ENCODE assay signal across 15 mouse cellular contexts in the genomic region with DNA sequence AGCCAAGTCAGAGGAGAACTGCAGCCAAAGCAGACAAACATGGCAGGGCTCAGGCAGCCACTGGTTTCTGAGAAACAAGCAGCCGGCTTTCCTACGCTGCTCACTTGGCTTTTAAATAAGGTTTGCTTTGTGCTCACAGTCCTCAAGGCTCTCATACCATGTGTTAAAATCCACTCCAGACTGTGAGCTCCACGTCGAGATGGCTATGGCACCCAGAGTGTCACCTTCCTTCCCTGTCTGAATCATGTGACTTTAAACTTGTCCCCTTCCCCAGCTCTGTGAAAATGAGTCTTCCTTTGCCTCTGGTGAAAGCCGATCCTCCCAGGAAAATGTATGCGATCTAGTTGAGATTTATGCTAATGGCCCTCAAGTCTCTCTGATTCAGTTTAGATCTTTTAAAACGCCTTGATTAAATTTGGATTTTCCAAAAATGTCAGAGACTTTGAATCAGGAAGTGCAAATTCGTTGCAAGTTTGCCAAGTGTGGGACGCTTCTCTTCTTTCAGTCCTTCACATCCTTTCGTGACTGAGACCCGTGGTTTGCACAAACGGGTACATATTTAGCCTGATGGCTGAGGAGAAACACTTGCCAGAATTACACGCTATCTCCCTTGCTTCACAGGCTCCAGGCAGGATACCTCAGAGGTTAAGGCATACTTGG. TPM values are rescaled to one million over a fixed set of nuclear protein-coding genes. Genes with fewer than 3 reads are reported as not detected.
DNase-seq lines count a peak whose midpoint lies in the region; ATAC-seq and TF ChIP-seq lines count a peak whose summit lies in the region.
"Had no signal": no experiment of that assay in that cellular context is flagged by ENCODE, and none has a peak within 500 bp of the region (broad histone marks: within the 10 kb centered on the region; RNA-seq: fewer than 3 reads in every experiment).

No protein-coding gene starts in this region.

- intact Hi-C loops in left cerebral cortex, postnatal 36 days (cut with DNase I): loop anchor here (2.0 to 10.0 kb wide), 2 partner anchors 44 to 356 kb away; no protein-coding TSS in a partner anchor

- H3K9ac ChIP-seq in forebrain, postnatal 0 days: no peak overlapping the region
- H3K9ac ChIP-seq in forebrain, embryonic 13.5 days: no peak overlapping the region
- H3K9ac ChIP-seq in midbrain, embryonic 11.5 days (ENCODE audit: low read length): no peak overlapping the region
- no peak overlapping the region for H3K9ac ChIP-seq in midbrain, embryonic 15.5 days
- H3K9ac ChIP-seq: heart, embryonic 13.5 days; liver, embryonic 14.5 days; neural tube, embryonic 13.5 days had no signal

- H3K4me3 ChIP-seq in forebrain, postnatal 0 days (ENCODE audit: low read depth, low read length): no peak overlapping the region
- H3K4me3 ChIP-seq in forebrain, embryonic 13.5 days: no peak overlapping the region
- H3K4me3 ChIP-seq in midbrain, embryonic 11.5 days (ENCODE audit: low read depth, low read length): no peak overlapping the region
- no peak overlapping the region for H3K4me3 ChIP-seq in midbrain, embryonic 15.5 days
- H3K4me3 ChIP-seq: heart, embryonic 13.5 days; megakaryocyte, embryonic 14.5 days; neural tube, embryonic 13.5 days had no signal

- 21% methylated on average over 13 of the region's 13 CpGs for WGBS in forebrain, postnatal 0 days
- 57% methylated on average over 13 of the region's 13 CpGs for WGBS in forebrain, embryonic 13.5 days
- WGBS in midbrain, embryonic 11.5 days: 60% methylated on average over 13 of the region's 13 CpGs
- WGBS in midbrain, embryonic 15.5 days: 57% methylated on average over 13 of the region's 13 CpGs

- ATAC-seq in forebrain, postnatal 0 days: peak; percentile 59
- no peak for ATAC-seq in forebrain, embryonic 13.5 days
- ATAC-seq in midbrain, embryonic 11.5 days (ENCODE audit: low FRiP score): no peak
- no peak for ATAC-seq in midbrain, embryonic 15.5 days (replicated peaks)
- ATAC-seq in megakaryocyte-erythroid progenitor cell, adult 5-6 weeks (replicated peaks; ENCODE audit: low FRiP score, low TSS enrichment, poor library complexity, severe bottlenecking): no peak

- H3K4me1 ChIP-seq in forebrain, postnatal 0 days (ENCODE audit: insufficient read depth): peaks cover 9% of the 10 kb centered on the region; the same call in 1 of the 2 replicates
- peaks cover 5% of the 10 kb centered on the region; the same call in 1 of the 2 replicates for H3K4me1 ChIP-seq in forebrain, embryonic 13.5 days
- no peaks in the 10 kb centered on the region for H3K4me1 ChIP-seq in midbrain, embryonic 11.5 days (ENCODE audit: control insufficient read depth, insufficient read depth, low read length)
- 0 out of 2 replicates have a peak, but pooled peaks cover 6% of the 10 kb centered on the region for H3K4me1 ChIP-seq in midbrain, embryonic 15.5 days
- H3K4me1 ChIP-seq: megakaryocyte, embryonic 14.5 days had no signal

- no peak overlapping the region for H3K4me2 ChIP-seq in forebrain, postnatal 0 days (ENCODE audit: low read depth)
- no peak overlapping the region for H3K4me2 ChIP-seq in forebrain, embryonic 13.5 days
- no peak overlapping the region for H3K4me2 ChIP-seq in midbrain, embryonic 11.5 days
- no peak overlapping the region for H3K4me2 ChIP-seq in midbrain, embryonic 15.5 days
- H3K4me2 ChIP-seq: heart, embryonic 13.5 days; neural tube, embryonic 13.5 days had no signal

- DNase-seq in forebrain, postnatal 0 days: peak; percentile 59
- DNase-seq in midbrain, embryonic 11.5 days (ENCODE audit: low spot score, missing footprints): peak; percentile 80
- peak; percentile 54 to 62 for DNase-seq in left cerebral cortex, postnatal 36 days (ENCODE audit: low spot score in 2 of 2)
- DNase-seq in ovary, postnatal 10 days (ENCODE audit: low spot score): no peak
- no peak for DNase-seq in adrenal gland, postnatal 10 days
- DNase-seq: thymus, adult 2 months had no signal

- peak overlapping the region; percentile 62 for H3K27ac ChIP-seq in forebrain, postnatal 0 days (ENCODE audit: low read depth, low read length)
- no peak overlapping the region for H3K27ac ChIP-seq in forebrain, embryonic 13.5 days
- H3K27ac ChIP-seq in midbrain, embryonic 11.5 days (ENCODE audit: low read depth, low read length): no peak overlapping the region
- no peak overlapping the region for H3K27ac ChIP-seq in midbrain, embryonic 15.5 days
- H3K27ac ChIP-seq: heart, embryonic 13.5 days; liver, embryonic 14.5 days; neural tube, embryonic 13.5 days had no signal

- no peaks in the 10 kb centered on the region for H3K27me3 ChIP-seq in forebrain, postnatal 0 days (ENCODE audit: insufficient read depth, low read length)
- H3K27me3 ChIP-seq in forebrain, embryonic 13.5 days: 0 out of 2 replicates have a peak, but pooled peaks cover 6% of the 10 kb centered on the region
- H3K27me3 ChIP-seq in midbrain, embryonic 11.5 days (ENCODE audit: control insufficient read depth, insufficient read depth, low read length): no peaks in the 10 kb centered on the region
- H3K27me3 ChIP-seq in midbrain, embryonic 15.5 days (replicated peaks): no peaks in the 10 kb centered on the region
- H3K27me3 ChIP-seq: neural tube, embryonic 13.5 days had no signal

- H3K9me3 ChIP-seq in forebrain, postnatal 0 days (ENCODE audit: low read length): no peaks in the 10 kb centered on the region
- no peaks in the 10 kb centered on the region for H3K9me3 ChIP-seq in forebrain, embryonic 13.5 days (replicated peaks)
- H3K9me3 ChIP-seq in midbrain, embryonic 11.5 days (ENCODE audit: control insufficient read depth, low read length): no peaks in the 10 kb centered on the region
- no peaks in the 10 kb centered on the region for H3K9me3 ChIP-seq in midbrain, embryonic 15.5 days
- H3K9me3 ChIP-seq: heart, embryonic 13.5 days; neural tube, embryonic 13.5 days had no signal

- H3K36me3 ChIP-seq in forebrain, postnatal 0 days (ENCODE audit: insufficient read depth): no peaks in the 10 kb centered on the region
- H3K36me3 ChIP-seq in forebrain, embryonic 13.5 days (ENCODE audit: poor library complexity, severe bottlenecking): no peaks in the 10 kb centered on the region
- H3K36me3 ChIP-seq in midbrain, embryonic 11.5 days (ENCODE audit: control insufficient read depth, insufficient read depth, low read length): no peaks in the 10 kb centered on the region
- no peaks in the 10 kb centered on the region for H3K36me3 ChIP-seq in midbrain, embryonic 15.5 days (replicated peaks)
- H3K36me3 ChIP-seq: heart, embryonic 13.5 days; neural tube, embryonic 13.5 days had no signal

- TF ChIP-seq CTCF in forebrain, postnatal 0 days (IDR thresholded peaks at IDR 0.05; ENCODE audit: low read depth): no peak

RNA-seq across cellular contexts. Expression of a gene that starts 41.6 kb away (rescaled TPM):
- total RNA-seq in forebrain, postnatal 0 days (2014; rRNA removed): 0.46 TPM in 1 of 2 replicates, not detected in the other
- 0.25 TPM in 1 of 2 replicates, not detected in the other for polyA plus RNA-seq in forebrain, postnatal 0 days (2015; fragmentation: Nextera tagmentation; extraction: Ambion mirVana)
- polyA plus RNA-seq in forebrain, embryonic 13.5 days (2015; fragmentation: Nextera tagmentation; extraction: Ambion mirVana): not detected in 2 replicates
- 0.22 TPM in 1 of 2 replicates, not detected in the other for polyA plus RNA-seq in midbrain, embryonic 11.5 days (2014; fragmentation: Nextera tagmentation; extraction: Ambion mirVana)
- 0.18 and 0.27 TPM in 2 replicates for polyA plus RNA-seq in midbrain, embryonic 15.5 days (2015; fragmentation: Nextera tagmentation; extraction: Ambion mirVana)
- total RNA-seq in left cerebral cortex, postnatal 36 days (2021): 1 to 10 TPM; 2.0 to 2.1 TPM
- total RNA-seq in megakaryocyte-erythroid progenitor cell, adult 5-6 weeks (2014; fragmentation: Nextera tagmentation): not detected in 2 replicates
- total RNA-seq in megakaryocyte-erythroid progenitor cell, adult 5-6 weeks (2017): not detected in 2 replicates
- under 1 TPM in 1 of 2 experiments, not detected in 1; 0.48 TPM for total RNA-seq in adrenal gland, postnatal 10 days (2021)
- total RNA-seq: adrenal gland, postnatal 14 days; gastrocnemius, adult 18-20 months had no signal
- polyA plus RNA-seq: heart, embryonic 13.5 days; neural tube, embryonic 13.5 days had no signal

RNA-seq across cellular contexts. Expression of a gene that starts 42.2 kb away (rescaled TPM):
- 0.48 and 1.5 TPM in 2 replicates for total RNA-seq in forebrain, postnatal 0 days (2014; rRNA removed)
- polyA plus RNA-seq in forebrain, postnatal 0 days (2015; fragmentation: Nextera tagmentation; extraction: Ambion mirVana): 0.34 and 0.89 TPM in 2 replicates
- 0.37 and 0.59 TPM in 2 replicates for polyA plus RNA-seq in forebrain, embryonic 13.5 days (2015; fragmentation: Nextera tagmentation; extraction: Ambion mirVana)
- polyA plus RNA-seq in midbrain, embryonic 11.5 days (2014; fragmentation: Nextera tagmentation; extraction: Ambion mirVana): 0.41 and 0.44 TPM in 2 replicates
- polyA plus RNA-seq in midbrain, embryonic 15.5 days (2015; fragmentation: Nextera tagmentation; extraction: Ambion mirVana): 0.14 and 0.15 TPM in 2 replicates
- total RNA-seq in left cerebral cortex, postnatal 36 days (2021): 10 to 100 TPM; 25.2 to 27.2 TPM
- total RNA-seq in megakaryocyte-erythroid progenitor cell, adult 5-6 weeks (2014; fragmentation: Nextera tagmentation): not detected in 2 replicates
- not detected in 2 replicates for total RNA-seq in megakaryocyte-erythroid progenitor cell, adult 5-6 weeks (2017)
- total RNA-seq in adrenal gland, postnatal 10 days (2021): 1 to 10 TPM; 2.8 to 5.2 TPM

Comparison
In these comparisons a context has a peak if more than half of its experiments do, and no peak if none do; other contexts are left out.
1. DNase-seq: peak in forebrain, postnatal 0 days (single experiment), midbrain, embryonic 11.5 days (single experiment) and left cerebral cortex, postnatal 36 days (2 of 2); none in ovary, postnatal 10 days (single experiment) and adrenal gland, postnatal 10 days (single experiment).
2. RNA of a gene that starts 42.2 kb away (total RNA-seq): 25.2 to 27.2 TPM in left cerebral cortex, postnatal 36 days; 2.8 to 5.2 TPM in adrenal gland, postnatal 10 days, 0.48 to 1.5 TPM in forebrain, postnatal 0 days and not detected in megakaryocyte-erythroid progenitor cell, adult 5-6 weeks; every median in the first group is over 4 times any median in the second.